Mouse (Mus musculus): ENCODE results near the gene Cnn2.
"Not testable (repeated sequence)": the region's sequence is repeated elsewhere in the genome, so short reads cannot be mapped to it uniquely, and the experiment has no call there.

Gene Cnn2

DNA sequence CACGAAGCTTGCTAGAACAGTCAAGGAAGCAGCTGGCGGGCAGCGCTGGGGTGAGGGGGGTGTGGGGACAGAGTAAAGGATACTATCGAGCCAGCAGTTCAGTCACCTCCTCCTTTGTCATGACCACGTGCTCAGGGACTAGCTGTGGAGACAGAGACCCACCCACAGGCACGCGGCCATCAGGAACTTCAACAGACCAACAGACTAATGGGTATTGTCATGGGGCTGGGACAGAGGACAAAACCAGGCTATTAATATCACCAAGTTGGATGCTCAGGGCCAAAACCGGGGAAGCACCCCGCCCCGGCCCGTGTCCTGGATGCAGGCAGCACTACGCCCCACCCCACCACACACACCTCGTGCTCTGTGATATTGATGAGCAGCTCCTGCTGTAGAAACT is 48.4 kb downstream of the Cnn2 start:
- DNase-seq (ENCODE audit: low read depth, low spot score): no peak

GRCm38 (mm10) chr10:80039559-80039979 is 51.2 kb downstream of the Cnn2 start, which contains the start of gene Polr2e:
Polr2e (minus strand) TSS chr10:80039795.
- peak; percentile 99 for DNase-seq (ENCODE audit: low read depth, low spot score)

- DNase-seq (ENCODE audit: low read depth, low spot score): not testable (repeated sequence)
Observed at GRCm38 (mm10) chr10:80041409-80042060, 53.2 kb downstream of the Cnn2 start.

GRCm38 (mm10) chr10:80044087-80044486 is 55.7 kb downstream of the Cnn2 start:
- DNase-seq (ENCODE audit: low read depth, low spot score): no peak

DNA sequence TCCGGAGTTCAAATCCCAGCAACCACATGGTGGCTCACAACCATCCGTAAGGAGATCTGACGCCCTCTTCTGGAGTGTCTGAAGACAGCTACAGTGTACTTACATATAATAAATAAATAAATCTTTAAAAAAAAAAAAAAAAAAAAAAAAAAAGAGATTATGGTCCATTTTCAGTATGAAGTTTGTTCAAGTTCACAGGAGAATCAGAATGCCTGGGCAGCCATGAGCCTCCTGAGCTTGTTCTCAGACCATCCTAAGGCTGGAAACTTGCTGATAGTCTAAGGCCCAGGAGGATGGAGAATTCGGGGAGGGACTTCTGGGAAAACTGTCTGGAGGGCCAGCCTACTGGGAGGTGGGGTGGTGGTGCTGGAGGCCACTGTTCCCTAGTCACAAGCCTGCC is 57.0 kb downstream of the Cnn2 start:
- DNase-seq (ENCODE audit: low read depth, low spot score): peak; percentile 50

All from ES-CJ7 (cell line).